Mouse (Mus musculus): ENCODE measurements around the gene Cfap97d1. TPM values are rescaled to one million over a fixed set of nuclear protein-coding genes. Genes with fewer than 3 reads are reported as not detected.

Gene Cfap97d1
- total and polyA plus RNA-seq, 3 experiments = not detected

DNA sequence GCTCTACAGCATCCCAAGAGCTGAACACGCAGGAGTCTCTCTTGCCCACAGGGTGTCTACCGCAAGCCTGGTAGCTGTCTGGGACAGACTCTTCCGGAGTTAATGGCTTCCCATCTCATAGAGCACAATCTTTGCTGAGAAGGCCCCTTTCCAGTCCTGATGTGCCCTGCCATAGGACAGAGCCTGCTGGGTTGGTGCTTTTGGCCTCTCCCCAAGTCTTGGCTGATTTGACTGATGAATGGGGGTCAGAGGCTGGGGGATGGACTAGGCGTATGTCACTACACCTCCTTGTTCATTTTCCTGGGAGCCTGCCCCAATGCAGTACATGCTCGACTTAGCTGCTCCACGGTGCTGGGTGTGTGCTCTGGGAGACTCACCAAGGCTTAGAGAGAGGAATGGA lies 53.7 kb downstream of the Cfap97d1 start:
- Histone ChIP-seq H3K9ac (ENCODE audit: control insufficient read depth, low read depth, low read length, poor library complexity, severe bottlenecking) (no peak overlapping the region), H3K27ac (ENCODE audit: control insufficient read depth, low read depth, low read length) (no peak overlapping the region), H3K79me2 (ENCODE audit: control insufficient read depth, insufficient read depth, low read length, poor library complexity) (no peaks in the 10 kb centered on the region), H3K27me3 (ENCODE audit: control insufficient read depth in 1 of 2, insufficient read depth in 2 of 2, low read length in 2 of 2) (peaks cover 2 to 7% of the 10 kb centered on the region in 2 experiments), H3K9me3 (replicated peaks; ENCODE audit: insufficient read depth, low read length) (no peaks in the 10 kb centered on the region), H3K4me3 (ENCODE audit: control insufficient read depth in 1 of 2, insufficient read depth in 1 of 2, low read depth in 2 of 2, low read length in 2 of 2) (no peak overlapping the region), H3K36me3 (ENCODE audit: control insufficient read depth in 1 of 2, insufficient read depth in 2 of 2, low read length in 2 of 2) (no peaks in the 10 kb centered on the region), H3K4me1 (ENCODE audit: control insufficient read depth in 1 of 2, insufficient read depth in 2 of 2, low read length in 2 of 2) (0 out of 4 replicates have a peak, but pooled peaks cover 0 to 4% of the 10 kb centered on the region in 2 experiments)
- no peak for DNase-seq (ENCODE audit: low read depth, low spot score)
- TF ChIP-seq MAFK (IDR thresholded peaks at IDR 0.05; ENCODE audit: borderline replicate concordance, low read depth, low read length) (no peak), CHD2 (IDR thresholded peaks at IDR 0.05; ENCODE audit: low read length) (no peak), USF1 (IDR thresholded peaks at IDR 0.05; ENCODE audit: low read depth, low read length) (no peak), GATA1 (IDR thresholded peaks at IDR 0.05; ENCODE audit: low read depth, low read length) (no peak)

DNA sequence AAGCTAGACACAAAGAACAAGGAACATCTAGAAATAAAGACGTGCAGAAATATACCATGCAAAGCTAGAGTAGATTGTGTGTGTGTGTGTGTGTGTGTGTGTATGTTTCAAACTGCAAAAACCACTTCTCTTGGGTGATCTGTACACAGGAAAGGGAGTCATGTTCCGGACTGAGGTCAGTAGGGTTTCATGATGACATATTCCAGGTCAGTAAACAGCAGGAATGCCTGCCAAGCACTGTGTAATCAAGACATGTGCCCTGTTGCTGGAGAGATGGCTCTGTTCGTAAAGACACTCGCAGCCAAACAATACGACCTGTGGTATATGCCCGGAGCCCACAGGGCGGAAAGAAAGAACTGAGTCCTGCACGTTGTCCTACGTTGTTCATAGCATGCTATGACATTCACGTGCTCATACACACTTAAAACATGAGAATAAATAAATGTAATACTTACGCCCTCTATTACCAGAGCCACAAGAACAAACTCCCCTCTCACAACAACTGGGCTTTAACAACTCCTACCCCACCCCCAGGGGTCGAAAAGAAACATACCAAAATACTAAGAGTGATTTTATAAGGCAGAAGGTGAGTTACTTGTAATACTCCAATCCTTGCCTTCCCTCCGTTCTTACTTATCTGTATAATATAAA lies 55.5 kb downstream of the Cfap97d1 start:
- no peak overlapping the region for H3K9ac ChIP-seq (ENCODE audit: control insufficient read depth, low read depth, low read length, poor library complexity, severe bottlenecking)
- no peaks in the 10 kb centered on the region for H3K36me3 ChIP-seq (ENCODE audit: control insufficient read depth in 1 of 2, insufficient read depth in 2 of 2, low read length in 2 of 2)
- no peak for DNase-seq (ENCODE audit: low read depth, low spot score)
- no peak overlapping the region for H3K27ac ChIP-seq (ENCODE audit: control insufficient read depth, low read depth, low read length)
- H3K79me2 ChIP-seq (ENCODE audit: control insufficient read depth, insufficient read depth, low read length, poor library complexity) = no peaks in the 10 kb centered on the region
- TF ChIP-seq ZKSCAN1 (IDR thresholded peaks at IDR 0.05; ENCODE audit: low read depth, low read length) = no peak
- peaks cover 2 to 7% of the 10 kb centered on the region in 2 experiments for H3K27me3 ChIP-seq (ENCODE audit: control insufficient read depth in 1 of 2, insufficient read depth in 2 of 2, low read length in 2 of 2)
- 0 out of 4 replicates have a peak, but pooled peaks cover 0 to 4% of the 10 kb centered on the region in 2 experiments for H3K4me1 ChIP-seq (ENCODE audit: control insufficient read depth in 1 of 2, insufficient read depth in 2 of 2, low read length in 2 of 2)
- no peaks in the 10 kb centered on the region for H3K9me3 ChIP-seq (replicated peaks; ENCODE audit: insufficient read depth, low read length)
- H3K4me3 ChIP-seq (ENCODE audit: control insufficient read depth in 1 of 2, insufficient read depth in 1 of 2, low read depth in 2 of 2, low read length in 2 of 2) = no peak overlapping the region

DNA sequence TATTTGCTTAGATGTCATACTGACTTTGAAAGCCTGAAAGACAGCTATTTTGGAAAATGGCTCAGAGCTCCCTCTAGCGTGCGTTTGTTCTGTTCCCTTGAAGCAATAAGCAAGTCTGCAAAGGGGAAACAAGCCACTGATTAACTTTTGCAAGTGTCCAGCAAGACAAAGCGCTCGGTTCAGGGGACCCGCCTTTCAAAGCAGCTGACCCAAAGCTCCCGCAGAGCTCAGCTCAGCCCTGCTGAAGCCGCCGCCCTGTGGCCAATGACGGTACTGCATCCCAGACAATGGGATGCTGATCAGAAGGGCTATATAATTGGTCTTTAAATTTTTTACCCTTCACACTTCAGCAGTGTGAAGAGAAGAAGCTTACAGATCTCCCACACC lies 56.1 kb downstream of the Cfap97d1 start:
- H3K9me3 ChIP-seq (replicated peaks; ENCODE audit: insufficient read depth, low read length) = no peaks in the 10 kb centered on the region
- peaks cover 2 to 7% of the 10 kb centered on the region in 2 experiments for H3K27me3 ChIP-seq (ENCODE audit: control insufficient read depth in 1 of 2, insufficient read depth in 2 of 2, low read length in 2 of 2)
- DNase-seq (ENCODE audit: low read depth, low spot score) = peak; percentile 91
- 0 out of 4 replicates have a peak, but pooled peaks cover 0 to 4% of the 10 kb centered on the region in 2 experiments for H3K4me1 ChIP-seq (ENCODE audit: control insufficient read depth in 1 of 2, insufficient read depth in 2 of 2, low read length in 2 of 2)
- H3K9ac ChIP-seq (ENCODE audit: control insufficient read depth, low read depth, low read length, poor library complexity, severe bottlenecking) = no peak overlapping the region
- no peak overlapping the region for H3K4me3 ChIP-seq (ENCODE audit: control insufficient read depth in 1 of 2, insufficient read depth in 1 of 2, low read depth in 2 of 2, low read length in 2 of 2)
- H3K79me2 ChIP-seq (ENCODE audit: control insufficient read depth, insufficient read depth, low read length, poor library complexity) = no peaks in the 10 kb centered on the region
- H3K36me3 ChIP-seq (ENCODE audit: control insufficient read depth in 1 of 2, insufficient read depth in 2 of 2, low read length in 2 of 2) = no peaks in the 10 kb centered on the region
- no peak overlapping the region for H3K27ac ChIP-seq (ENCODE audit: control insufficient read depth, low read depth, low read length)
- no peak for TF ChIP-seq ZKSCAN1 (IDR thresholded peaks at IDR 0.05; ENCODE audit: low read depth, low read length)
- TF ChIP-seq USF1 (IDR thresholded peaks at IDR 0.05; ENCODE audit: low read depth, low read length) = peak; percentile 60
- TF ChIP-seq MAZ (IDR thresholded peaks at IDR 0.05; ENCODE audit: low read depth, low read length) = no peak
- peak; percentile 87 to 93 (median 91) for TF ChIP-seq CTCF (IDR thresholded peaks at IDR 0.05 in 2 of 3, conservative IDR thresholded peaks at IDR 0.05 in 1 of 3; ENCODE audit: control insufficient read depth in 1 of 3, insufficient read depth in 1 of 3, low read depth in 2 of 3, low read length in 3 of 3, poor library complexity in 1 of 3, severe bottlenecking in 1 of 3)
- TF ChIP-seq POLR2AphosphoS2 (IDR thresholded peaks at IDR 0.05; ENCODE audit: low read length) = no peak
- no peak for TF ChIP-seq ZMIZ1 (IDR thresholded peaks at IDR 0.05; ENCODE audit: low read depth, low read length)
- no peak for TF ChIP-seq GATA1 (IDR thresholded peaks at IDR 0.05; ENCODE audit: low read depth, low read length)
- TF ChIP-seq NRF1 (IDR thresholded peaks at IDR 0.05; ENCODE audit: insufficient read depth, low read depth, low read length, poor library complexity, severe bottlenecking) = no peak
- no peak; the same call in 1 of the 2 replicates for TF ChIP-seq KAT2A (conservative IDR thresholded peaks at IDR 0.05; ENCODE audit: low read depth, low read length)
- no peak for TF ChIP-seq NELFE (IDR thresholded peaks at IDR 0.05; ENCODE audit: low read depth, low read length)
- TF ChIP-seq USF2 (IDR thresholded peaks at IDR 0.05; ENCODE audit: borderline replicate concordance in 1 of 2, insufficient read depth in 1 of 2, low read depth in 1 of 2, low read length in 2 of 2) = no peak
- TF ChIP-seq MAFK (IDR thresholded peaks at IDR 0.05; ENCODE audit: borderline replicate concordance, low read depth, low read length) = no peak
- no peak for TF ChIP-seq GABPA (IDR thresholded peaks at IDR 0.05; ENCODE audit: low read depth, low read length)
- TF ChIP-seq TBP (IDR thresholded peaks at IDR 0.05; ENCODE audit: low read depth, low read length) = no peak
- TF ChIP-seq MYB (IDR thresholded peaks at IDR 0.05; ENCODE audit: low read depth, low read length) = no peak
- no peak for TF ChIP-seq CHD2 (IDR thresholded peaks at IDR 0.05; ENCODE audit: low read length)
- peak; percentile 95 for TF ChIP-seq SMC3 (IDR thresholded peaks at IDR 0.05; ENCODE audit: low read depth, low read length)
- no peak for TF ChIP-seq POLR2A (IDR thresholded peaks at IDR 0.05; ENCODE audit: control insufficient read depth in 1 of 2, insufficient read depth in 1 of 2, low read depth in 1 of 2, low read length in 2 of 2, poor library complexity in 1 of 2)
- peak; percentile 64 for TF ChIP-seq RAD21 (IDR thresholded peaks at IDR 0.05; ENCODE audit: low read depth, low read length)
- peak; percentile 52; the same call in 1 of the 2 replicates for TF ChIP-seq ETS1 (IDR thresholded peaks at IDR 0.05; ENCODE audit: low read depth, low read length)
- TF ChIP-seq TCF12 (IDR thresholded peaks at IDR 0.05; ENCODE audit: low read depth, low read length) = no peak
- no peak for TF ChIP-seq HCFC1 (IDR thresholded peaks at IDR 0.05; ENCODE audit: low read depth, low read length)
- TF ChIP-seq MAX (IDR thresholded peaks at IDR 0.05; ENCODE audit: low read length) = no peak
- TF ChIP-seq EP300 (IDR thresholded peaks at IDR 0.05; ENCODE audit: low read depth in 1 of 2, low read length in 2 of 2) = no peak
- no peak for TF ChIP-seq E2F4 (IDR thresholded peaks at IDR 0.05; ENCODE audit: borderline replicate concordance, low read depth, low read length)
